Mouse (Mus musculus) right cerebral cortex, postnatal 36 days (tissue): ENCODE measurements around the gene Spock1.
A peak's percentile ranks its signal among the peaks of the same experiment; 100 is the strongest.
"Not testable (repeated sequence)": the region's sequence is repeated elsewhere in the genome, so short reads cannot be mapped to it uniquely, and the experiment has no call there.

Experiments used
- DNase-seq, 2 experiments: peaks; one replicate each; pipeline ENCODE4 v3.0.0; 2022; ENCODE audit warnings: low spot score in 2 of 2, mixed read lengths in 1 of 2

Gene Spock1

GRCm38 (mm10) chr13:57496778-57497177 is 411.4 kb downstream of the Spock1 start:
- DNase-seq: no peak

DNA sequence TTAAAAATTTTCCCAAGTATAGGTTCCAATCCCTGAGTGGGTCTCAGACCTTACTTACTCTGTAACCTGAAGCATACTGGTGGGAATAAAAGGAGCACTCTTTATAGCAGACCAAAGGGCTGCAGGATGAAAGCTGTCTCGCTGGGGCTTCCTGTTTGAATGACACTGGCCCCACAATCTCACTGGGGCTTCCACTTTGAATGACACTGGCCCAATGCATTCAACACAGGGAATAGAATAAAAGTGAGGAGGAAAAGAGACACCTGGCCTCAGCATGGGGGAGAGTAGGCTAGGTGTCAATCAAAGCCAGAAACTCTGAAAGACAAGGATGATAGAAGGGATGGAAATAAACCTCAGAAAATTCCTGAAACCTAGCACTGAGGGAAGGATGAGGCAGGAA is 413.3 kb downstream of the Spock1 start:
- no peak for DNase-seq

- DNase-seq: no peak
Observed at GRCm38 (mm10) chr13:57488926-57489325, 419.2 kb downstream of the Spock1 start.

DNA sequence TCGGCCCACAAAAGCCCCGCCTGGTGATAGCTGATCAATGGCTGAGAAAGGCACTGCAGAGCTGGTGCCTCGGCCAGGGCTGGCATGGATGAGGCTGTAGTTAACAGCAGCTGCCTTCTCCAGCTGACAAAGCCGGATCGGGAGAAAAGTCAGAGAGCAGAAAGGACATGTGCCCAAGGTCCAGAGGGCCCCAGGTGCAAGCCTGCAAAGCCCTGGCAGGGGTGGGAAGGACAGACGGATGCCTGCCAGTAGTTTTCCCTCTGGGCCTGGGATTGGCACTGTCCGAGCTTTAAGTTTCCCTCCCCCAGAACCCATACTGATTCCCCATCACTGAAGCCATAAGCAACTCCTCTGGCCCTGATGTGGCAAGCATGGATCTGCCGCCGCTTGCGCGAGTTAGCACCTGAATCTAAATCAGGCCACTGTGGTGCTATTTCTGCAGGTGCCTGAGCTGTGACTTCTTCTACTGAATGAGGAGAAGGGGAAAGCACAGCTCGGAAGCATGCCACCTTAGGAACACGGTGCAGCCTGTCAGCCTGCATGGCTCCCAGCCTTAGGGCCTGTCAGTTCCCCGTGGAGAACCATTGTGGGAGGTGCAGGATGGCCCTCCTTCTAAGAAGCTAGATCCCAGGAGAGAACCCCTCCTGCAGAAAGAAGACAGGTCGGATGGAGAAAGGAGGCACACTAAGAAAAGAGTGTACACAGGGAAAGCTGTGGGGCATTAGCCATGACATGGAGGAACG is 423.5 kb downstream of the Spock1 start:
- DNase-seq: no peak

GRCm38 (mm10) chr13:57476700-57477099 is 431.4 kb downstream of the Spock1 start:
- peak in 1 of 2 experiments; percentile 35 for DNase-seq

GRCm38 (mm10) chr13:57474068-57474467 is 434.1 kb downstream of the Spock1 start:
- no peak for DNase-seq

DNA sequence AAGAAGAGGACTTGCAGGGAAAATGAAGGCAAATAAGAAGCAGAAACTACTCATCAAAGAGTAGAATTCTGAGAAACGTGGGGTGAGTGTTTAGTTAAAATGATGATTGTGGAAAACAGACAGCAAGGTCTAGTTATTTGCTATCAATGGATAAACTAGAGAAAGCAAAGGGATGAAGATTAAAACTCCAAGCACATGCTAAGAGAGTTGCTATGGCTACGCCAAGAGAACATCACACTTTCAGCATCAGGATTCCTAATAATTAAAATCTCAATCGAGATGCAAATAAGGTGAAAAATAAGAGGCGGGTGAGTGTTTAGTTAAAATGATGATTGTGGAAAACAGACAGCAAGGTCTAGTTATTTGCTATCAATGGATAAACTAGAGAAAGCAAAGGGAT is 437.2 kb downstream of the Spock1 start:
- DNase-seq: not testable (repeated sequence)

DNA sequence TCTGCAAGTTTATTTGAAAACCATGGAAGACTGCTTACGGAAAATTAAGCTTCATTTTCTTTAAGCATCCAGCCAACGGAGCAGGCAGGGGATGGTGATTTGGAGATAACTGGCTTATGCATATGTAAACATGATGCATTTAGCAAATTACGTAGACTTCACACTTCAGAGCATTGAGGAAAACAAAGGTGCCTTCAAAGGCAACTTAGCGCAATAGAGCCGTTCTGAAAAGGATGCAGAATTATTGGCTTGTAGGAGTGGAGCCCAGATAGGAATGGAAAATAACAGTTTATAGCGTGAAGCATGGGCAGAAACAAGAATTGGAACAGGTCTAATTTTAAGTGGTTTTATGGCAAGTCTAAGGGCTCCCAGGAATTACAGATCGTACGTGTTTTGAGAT is 448.2 kb downstream of the Spock1 start:
- DNase-seq: no peak

- DNase-seq: peak; percentile 35 to 48
Observed at GRCm38 (mm10) chr13:57450189-57450821, 457.8 kb downstream of the Spock1 start.

DNA sequence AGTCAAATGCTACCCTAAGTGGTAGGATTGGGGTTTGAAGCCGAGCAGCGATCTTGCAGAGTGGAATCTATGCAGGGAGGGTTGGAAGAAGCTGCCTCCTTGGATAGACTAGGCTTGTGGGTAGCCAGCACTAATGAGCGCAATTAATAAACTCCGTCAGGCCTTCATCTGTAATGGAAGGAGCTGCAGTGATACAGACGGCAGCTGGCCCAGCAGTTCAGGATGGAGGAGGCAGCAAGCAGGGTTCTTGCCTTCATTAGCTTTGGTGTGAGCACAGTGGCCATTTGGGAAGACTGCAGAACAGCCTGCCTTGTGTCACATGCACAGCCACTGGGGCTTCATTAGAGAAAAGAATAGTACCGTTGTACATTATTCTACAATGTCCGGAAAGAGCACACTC is 459.2 kb downstream of the Spock1 start:
- DNase-seq: no peak

GRCm38 (mm10) chr13:57444977-57445376 is 463.2 kb downstream of the Spock1 start:
- no peak for DNase-seq

- no peak for DNase-seq
Observed at GRCm38 (mm10) chr13:57440111-57440510, 468.0 kb downstream of the Spock1 start.

GRCm38 (mm10) chr13:57435726-57436220 is 472.4 kb downstream of the Spock1 start:
- DNase-seq: no peak

DNA sequence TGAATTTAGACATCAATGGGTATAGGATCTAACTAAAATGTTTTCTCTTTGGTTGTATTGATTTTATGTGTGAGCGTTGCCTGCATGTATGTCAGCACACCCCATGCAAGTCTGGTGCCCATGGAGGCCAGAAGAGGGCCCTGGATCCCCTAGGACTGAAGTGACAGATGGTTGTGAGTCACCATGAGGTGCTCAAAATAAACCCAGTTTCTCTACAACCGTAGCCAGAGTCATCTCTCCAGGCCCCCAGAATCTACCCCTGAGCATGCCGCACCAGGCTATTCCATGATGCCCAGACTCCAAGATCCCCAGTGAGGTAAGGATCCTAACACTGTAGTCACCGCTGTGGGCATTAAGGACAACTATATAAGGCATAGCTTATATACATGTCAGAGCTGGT is 474.3 kb downstream of the Spock1 start:
- no peak for DNase-seq

DNA sequence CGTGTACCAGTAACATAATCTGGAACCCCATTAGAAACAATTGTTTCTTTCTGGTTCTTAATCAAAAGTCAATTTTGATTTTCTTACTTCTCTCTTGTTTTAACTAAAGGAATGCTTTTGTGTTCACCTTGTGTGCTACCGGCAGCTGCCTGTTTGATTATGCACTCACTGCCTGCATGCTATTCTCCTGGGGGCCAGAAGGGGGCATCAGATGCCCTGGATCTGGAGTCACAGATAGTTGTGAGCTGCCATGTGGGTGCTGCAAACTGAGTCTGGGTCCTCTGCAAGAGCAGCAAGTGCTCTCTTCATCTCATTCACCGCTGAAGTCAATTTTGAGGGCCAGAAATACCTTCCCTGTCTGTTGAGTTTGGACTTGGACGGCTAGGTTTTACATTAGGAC is 476.3 kb downstream of the Spock1 start:
- DNase-seq: no peak

GRCm38 (mm10) chr13:57428840-57429239 is 479.3 kb downstream of the Spock1 start:
- no peak for DNase-seq

DNA sequence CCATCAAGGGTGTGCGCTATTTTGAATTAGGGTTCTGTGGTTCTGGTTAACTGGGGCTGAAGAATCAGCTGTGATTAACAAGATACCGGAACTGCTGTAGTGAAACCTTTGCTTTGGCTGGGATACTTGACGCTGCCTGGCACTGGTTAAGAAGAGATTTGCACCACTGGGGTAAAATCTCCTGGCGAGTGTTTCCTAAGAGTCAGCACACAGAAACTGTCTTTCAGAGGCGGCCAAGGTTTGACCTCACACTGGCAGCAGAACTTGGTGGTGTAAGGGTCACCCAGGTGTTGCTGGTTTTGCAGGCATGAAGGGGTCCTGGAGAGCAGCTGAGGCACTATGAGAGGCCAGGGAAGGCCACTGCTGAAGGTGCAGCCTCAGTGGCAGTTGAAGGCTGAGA is 489.4 kb downstream of the Spock1 start:
- DNase-seq: no peak

GRCm38 (mm10) chr13:57414716-57415115 is 493.4 kb downstream of the Spock1 start:
- DNase-seq: no peak

GRCm38 (mm10) chr13:57407666-57408065 is 500.5 kb downstream of the Spock1 start:
- DNase-seq: no peak

DNA sequence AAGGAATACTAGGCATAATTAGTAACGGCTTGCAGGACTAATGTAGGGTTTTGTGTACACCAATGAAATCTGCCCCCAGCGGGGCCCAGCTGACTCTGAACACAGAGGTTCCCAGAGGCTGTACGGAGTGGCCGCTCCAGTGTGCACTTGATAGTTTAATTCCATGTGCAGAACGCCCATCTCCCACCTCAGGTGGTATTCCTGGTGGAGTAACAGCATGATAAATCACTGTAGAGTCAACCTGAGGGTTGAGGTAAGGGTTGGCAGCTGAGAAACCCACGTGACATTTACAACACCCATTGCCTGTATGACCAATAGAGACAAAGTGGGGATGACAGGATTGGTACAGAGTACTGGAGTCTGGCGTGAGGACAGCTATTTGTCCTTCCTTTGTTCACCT is 505.7 kb downstream of the Spock1 start:
- no peak for DNase-seq

- DNase-seq: peak; percentile 8 to 18
Observed at GRCm38 (mm10) chr13:57372141-57372700, 535.9 kb downstream of the Spock1 start.
